Mouse (Mus musculus) forebrain, embryonic 11.5 days (tissue): ENCODE data around the gene Ttc7. TPM values are rescaled to one million over a fixed set of nuclear protein-coding genes. Genes with fewer than 3 reads are reported as not detected.

Experiments used
- ATAC-seq: fragments of 200-750 bp; cut with Nextera tagmentation; replicated peaks from 2 replicates; pipeline ENCODE4 v1.8.0; 2017; ENCODE audit warnings: moderate TSS enrichment; ENCODE audit not compliant: low FRiP score
- DNase-seq: peaks from one replicate; pipeline ENCODE4 v3.0.0-alpha.2; 2017; ENCODE audit warnings: low spot score
- H3K27ac ChIP-seq: fragments of 300-500 bp; sonication (generic); 2 replicates; pipeline ENCODE4 v1.5.1; 2014; ENCODE audit warnings: low read depth, low read length
- H3K27me3 ChIP-seq: fragments of 300-500 bp; sonication (generic); 2 replicates; pipeline ENCODE4 v1.6.1; 2014; ENCODE audit warnings: mild to moderate bottlenecking, low read length, mixed read lengths; ENCODE audit not compliant: control insufficient read depth, insufficient read depth
- H3K36me3 ChIP-seq: fragments of 300-500 bp; sonication (generic); 2 replicates; pipeline ENCODE4 v1.6.1; 2014; ENCODE audit warnings: mild to moderate bottlenecking, low read length, moderate library complexity, mixed read lengths; ENCODE audit not compliant: control insufficient read depth, insufficient read depth
- H3K4me1 ChIP-seq: fragments of 300-500 bp; sonication (generic); replicated peaks from 2 replicates; pipeline ENCODE4 v1.6.1; 2014; ENCODE audit warnings: low read length, mixed read lengths; ENCODE audit not compliant: control insufficient read depth, insufficient read depth
- H3K4me2 ChIP-seq: fragments of 300-500 bp; sonication (generic); 2 replicates; pipeline ENCODE4 v1.6.1; 2014; ENCODE audit warnings: low read depth, mild to moderate bottlenecking, low read length, moderate library complexity, mixed read lengths; ENCODE audit not compliant: severe bottlenecking
- H3K4me3 ChIP-seq: fragments of 300-500 bp; sonication (generic); 2 replicates; pipeline ENCODE4 v1.5.1; 2014; ENCODE audit warnings: low read depth, low read length
- H3K9ac ChIP-seq: fragments of 300-500 bp; sonication (generic); 2 replicates; pipeline ENCODE4 v1.6.1; 2014; ENCODE audit warnings: low read length
- H3K9me3 ChIP-seq: fragments of 300-500 bp; sonication (generic); 2 replicates; pipeline ENCODE4 v1.6.1; 2016; ENCODE audit warnings: low read length, mixed read lengths; ENCODE audit not compliant: control insufficient read depth
- WGBS: fragments of 180-500 bp; shearing (Covaris S2); extraction: QIAGEN DNeasy Blood & Tissue Kit; methylation state at CpG from one replicate; pipeline ENCODE4 v1.1.7; 2014; 5-methylcytosine and 5-hydroxymethylcytosine counted together
- polyA plus RNA-seq: library from polyadenylated mRNA; unstranded; fragments of >200 nt; fragmentation: Nextera tagmentation; extraction: Ambion mirVana; gene quantifications from 2 replicates; pipeline ENCODE4 v1.2.1, GENCODE M21; 2014

The Ttc7 gene
- polyA plus RNA-seq, 1 experiment from 2014 or later: 4.2 TPM

- H3K9me3 ChIP-seq: no peaks in the 10 kb centered on the region
- no peak overlapping the region for H3K27ac ChIP-seq
- H3K27me3 ChIP-seq: peaks cover 22% of the 10 kb centered on the region
- ATAC-seq (no peak), DNase-seq (peak; percentile 61)
- peak overlapping the region; percentile 96 for H3K4me2 ChIP-seq
- H3K4me1 ChIP-seq: peaks cover 14% of the 10 kb centered on the region
- WGBS: 4% methylated on average over 21 of the region's 21 CpGs
- no peaks in the 10 kb centered on the region for H3K36me3 ChIP-seq
- peak overlapping the region; percentile 70 for H3K4me3 ChIP-seq
- peak overlapping the region; percentile 84; the same call in 1 of the 2 replicates for H3K9ac ChIP-seq
These were observed 1.2 kb downstream of the Ttc7 start for GRCm38 (mm10) chr17:87283755-87284481.

DNA sequence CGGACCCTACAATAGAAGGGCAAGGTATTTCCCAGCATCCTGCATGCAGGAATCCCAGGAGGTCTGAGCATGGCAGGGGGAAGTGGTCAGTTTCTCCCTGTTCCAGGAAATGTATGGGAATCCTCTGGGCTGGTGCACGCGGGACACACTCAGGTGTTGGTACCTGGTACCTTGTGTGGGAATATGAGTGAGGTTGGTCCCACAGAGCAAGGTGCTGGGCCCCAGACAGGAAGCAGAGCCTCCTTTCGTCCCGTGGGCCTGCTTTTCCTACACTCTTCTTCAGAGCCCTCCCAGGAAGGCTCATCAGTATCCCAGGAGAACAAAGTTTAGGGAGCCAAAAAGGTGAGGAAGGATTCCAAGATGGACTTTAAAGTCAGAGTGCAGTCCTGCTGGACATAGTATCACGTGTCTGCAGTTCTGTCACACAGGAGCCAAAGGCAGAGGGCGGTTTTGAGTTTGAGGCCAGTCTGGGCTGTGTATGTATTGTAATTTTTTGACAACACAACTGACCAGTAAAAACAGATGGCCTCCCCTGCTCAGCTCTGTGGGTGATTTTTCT is 1.9 kb downstream of the Ttc7 start:
- no peak for ATAC-seq
- Histone ChIP-seq H3K27me3 (peaks cover 22% of the 10 kb centered on the region), H3K4me1 (peaks cover 14% of the 10 kb centered on the region), H3K9ac (no peak overlapping the region), H3K4me2 (no peak overlapping the region), H3K4me3 (no peak overlapping the region), H3K36me3 (no peaks in the 10 kb centered on the region), H3K9me3 (no peaks in the 10 kb centered on the region), H3K27ac (no peak overlapping the region)
- WGBS: 60% methylated on average over 7 of the region's 7 CpGs
- no peak for DNase-seq

DNA sequence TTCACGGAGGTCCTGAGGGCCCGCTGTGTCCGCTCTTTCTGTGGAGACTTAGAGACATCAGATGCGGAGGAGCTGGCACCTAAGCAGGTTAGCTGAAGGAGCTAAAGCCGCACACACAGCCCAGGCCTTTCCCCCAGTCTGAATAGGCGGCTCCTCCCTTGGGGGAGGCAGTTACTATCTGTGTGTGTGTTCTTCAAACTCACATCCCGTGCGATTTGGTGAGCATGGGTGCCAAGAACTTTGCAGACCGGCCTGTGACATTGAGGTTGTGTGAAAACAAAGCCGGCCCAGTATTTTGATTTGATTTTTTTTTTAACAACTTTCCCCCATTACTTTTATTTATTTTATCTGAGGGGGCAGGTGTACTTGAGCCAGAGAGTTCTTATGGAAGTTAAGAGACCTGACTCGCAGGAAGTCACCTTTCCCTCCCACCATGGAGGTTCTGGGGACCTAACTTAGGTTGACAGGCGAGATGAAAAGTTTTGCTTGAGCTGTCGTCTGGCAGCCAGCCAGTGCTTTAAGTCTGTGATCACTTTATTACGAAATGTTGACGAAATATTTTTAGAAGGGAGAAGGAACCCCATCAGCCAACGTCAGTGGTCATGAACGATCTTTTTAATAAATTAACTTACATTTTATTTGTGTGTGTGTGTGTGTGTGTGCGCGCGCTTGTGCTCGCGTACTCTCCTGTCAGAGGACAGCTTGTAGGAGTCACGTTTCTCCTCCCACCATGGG is 3.2 kb downstream of the Ttc7 start:
- no peak overlapping the region for H3K4me3 ChIP-seq
- whole genome bisulfite sequencing: 82% methylated on average over 23 of the region's 23 CpGs
- no peak for DNase-seq
- no peaks in the 10 kb centered on the region for H3K9me3 ChIP-seq
- no peak overlapping the region for H3K4me2 ChIP-seq
- peaks cover 22% of the 10 kb centered on the region for H3K27me3 ChIP-seq
- no peak for ATAC-seq
- no peak overlapping the region for H3K27ac ChIP-seq
- peaks cover 14% of the 10 kb centered on the region for H3K4me1 ChIP-seq
- no peak overlapping the region for H3K9ac ChIP-seq
- no peaks in the 10 kb centered on the region for H3K36me3 ChIP-seq

DNA sequence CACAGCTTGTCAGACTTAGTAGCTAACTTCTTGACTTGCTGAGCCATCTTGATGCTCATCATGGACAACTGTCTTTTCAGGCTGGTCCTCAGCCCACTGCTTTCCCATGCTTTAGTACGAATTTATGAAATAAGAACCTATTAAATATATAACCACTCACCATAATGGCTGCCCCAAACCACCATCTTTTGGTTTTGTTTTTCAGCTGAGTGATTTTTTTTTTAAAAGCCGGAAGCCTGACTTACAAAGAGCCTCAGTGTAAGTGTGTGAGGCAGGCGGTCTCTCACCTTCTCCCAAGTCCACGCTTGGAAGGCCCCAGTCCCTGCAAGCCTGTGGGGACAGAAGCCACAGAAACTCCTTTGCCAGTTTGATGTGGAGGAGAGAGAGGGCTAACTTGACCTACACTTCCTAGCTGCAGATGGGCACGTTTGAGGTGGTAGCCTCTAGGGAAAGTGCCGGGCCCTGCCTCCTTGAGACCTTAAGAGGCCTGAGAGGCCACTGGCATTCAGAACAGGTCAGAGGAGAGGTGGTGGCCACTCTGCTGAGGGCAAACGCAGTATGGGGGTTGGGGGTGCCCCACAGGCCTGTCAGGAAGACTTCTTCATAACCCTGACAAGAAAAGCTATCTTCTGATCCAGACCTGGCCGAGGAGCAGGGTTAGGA is 3.9 kb downstream of the Ttc7 start:
- 56% methylated on average over 8 of the region's 8 CpGs for WGBS
- Histone ChIP-seq H3K4me2 (no peak overlapping the region), H3K27ac (no peak overlapping the region), H3K4me3 (no peak overlapping the region), H3K27me3 (peaks cover 19% of the 10 kb centered on the region), H3K9ac (no peak overlapping the region), H3K36me3 (no peaks in the 10 kb centered on the region), H3K4me1 (peaks cover 8% of the 10 kb centered on the region), H3K9me3 (no peaks in the 10 kb centered on the region)
- no peak for DNase-seq
- no peak for ATAC-seq

DNA sequence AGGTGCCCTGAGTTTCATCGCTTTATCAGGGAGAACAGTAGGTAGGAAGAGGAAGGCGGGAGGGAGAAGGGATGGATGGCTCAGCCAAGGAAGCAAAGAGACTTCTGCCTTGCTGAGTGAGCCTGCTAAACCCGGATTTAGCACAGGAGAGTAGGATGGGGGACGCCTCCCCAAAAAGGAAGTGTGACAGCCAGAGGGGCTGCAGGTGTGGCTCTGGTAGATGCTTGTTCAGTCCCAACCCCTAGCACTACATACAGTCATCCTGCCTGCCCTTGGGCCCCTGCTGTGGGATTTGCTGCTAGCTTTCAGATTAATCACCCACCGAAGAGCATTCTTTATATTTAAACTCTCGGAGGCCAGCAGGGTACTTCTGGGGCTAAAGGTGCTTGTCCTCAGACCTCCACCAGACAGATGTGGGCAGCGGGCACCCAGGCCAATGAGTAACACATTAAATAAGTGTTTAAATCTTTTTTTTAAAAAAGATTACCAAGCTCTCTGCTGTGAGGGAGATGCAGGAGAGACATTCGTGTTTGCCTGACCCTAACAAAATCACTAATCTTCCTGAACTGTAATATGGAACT is 4.6 kb downstream of the Ttc7 start:
- no peak for DNase-seq
- Histone ChIP-seq H3K36me3 (no peaks in the 10 kb centered on the region), H3K4me1 (peaks cover 6% of the 10 kb centered on the region; the same call in 1 of the 2 replicates), H3K9me3 (no peaks in the 10 kb centered on the region), H3K4me3 (no peak overlapping the region), H3K27ac (no peak overlapping the region), H3K27me3 (peaks cover 19% of the 10 kb centered on the region), H3K9ac (no peak overlapping the region), H3K4me2 (no peak overlapping the region)
- WGBS: 26% methylated on average over 8 of the region's 8 CpGs
- no peak for ATAC-seq

GRCm38 (mm10) chr17:87288131-87288530 is 5.4 kb downstream of the Ttc7 start:
- H3K9ac ChIP-seq: no peak overlapping the region
- H3K27me3 ChIP-seq: peaks cover 19% of the 10 kb centered on the region
- no peak overlapping the region for H3K27ac ChIP-seq
- DNase-seq: no peak
- no peak overlapping the region for H3K4me3 ChIP-seq
- no peaks in the 10 kb centered on the region for H3K9me3 ChIP-seq
- H3K4me2 ChIP-seq: no peak overlapping the region
- no peak for ATAC-seq
- no peaks in the 10 kb centered on the region for H3K36me3 ChIP-seq
- H3K4me1 ChIP-seq: peaks cover 5% of the 10 kb centered on the region; the same call in 1 of the 2 replicates
- 13% methylated on average over 12 of the region's 12 CpGs for WGBS

- no peak for ATAC-seq
- H3K4me1 ChIP-seq: peaks cover 3% of the 10 kb centered on the region; the same call in 1 of the 2 replicates
- no peak for DNase-seq
- H3K27ac ChIP-seq: no peak overlapping the region
- H3K27me3 ChIP-seq: peaks cover 10% of the 10 kb centered on the region
- H3K4me2 ChIP-seq: no peak overlapping the region
- no peaks in the 10 kb centered on the region for H3K36me3 ChIP-seq
- no peak overlapping the region for H3K9ac ChIP-seq
- H3K4me3 ChIP-seq: no peak overlapping the region
- no peaks in the 10 kb centered on the region for H3K9me3 ChIP-seq
- WGBS: 81% methylated on average over 5 of the region's 5 CpGs
These were observed 6.7 kb downstream of the Ttc7 start for GRCm38 (mm10) chr17:87289367-87289766.

DNA sequence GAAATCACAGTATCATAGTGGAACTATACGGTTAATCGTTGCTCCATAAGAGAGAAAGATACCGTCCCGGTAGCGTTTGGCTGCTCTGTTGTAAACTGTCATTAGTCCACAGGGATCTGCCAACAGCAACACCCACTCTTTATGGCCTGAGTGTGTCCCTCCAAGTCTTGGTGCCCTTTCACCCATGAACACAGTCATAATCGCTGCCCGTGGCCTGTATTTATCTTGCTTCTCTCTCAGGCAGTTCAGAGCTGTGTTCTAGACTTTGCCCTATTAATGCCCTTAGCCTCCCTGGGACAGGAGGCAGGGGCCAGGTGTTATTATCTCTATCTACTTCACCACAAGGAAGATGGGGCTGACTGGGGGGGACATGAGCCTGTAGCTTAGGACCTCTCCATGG is 8.4 kb downstream of the Ttc7 start:
- peaks cover 3% of the 10 kb centered on the region; the same call in 1 of the 2 replicates for H3K4me1 ChIP-seq
- peaks cover 2% of the 10 kb centered on the region; the same call in 1 of the 2 replicates for H3K27me3 ChIP-seq
- H3K36me3 ChIP-seq: no peaks in the 10 kb centered on the region
- DNase-seq (no peak), ATAC-seq (no peak)
- WGBS: 96% methylated on average over 7 of the region's 7 CpGs
- no peak overlapping the region for H3K4me2 ChIP-seq
- no peaks in the 10 kb centered on the region for H3K9me3 ChIP-seq
- H3K9ac ChIP-seq: no peak overlapping the region
- H3K4me3 ChIP-seq: no peak overlapping the region
- H3K27ac ChIP-seq: no peak overlapping the region
